Mouse (Mus musculus) frontal cortex, postnatal 36 days (tissue): ENCODE data around the gene Olfr984.

Source experiments
- DNase-seq, 2 experiments: peaks; one replicate each; pipeline ENCODE4 v3.0.0; 2022; ENCODE audit warnings: low spot score in 2 of 2

Olfr984 gene

GRCm38 (mm10) chr9:40114106-40114505 is at the start of gene Olfr984:
Gene Olfr984 (minus strand): TSS chr9:40114206.
- no peak for DNase-seq

DNA sequence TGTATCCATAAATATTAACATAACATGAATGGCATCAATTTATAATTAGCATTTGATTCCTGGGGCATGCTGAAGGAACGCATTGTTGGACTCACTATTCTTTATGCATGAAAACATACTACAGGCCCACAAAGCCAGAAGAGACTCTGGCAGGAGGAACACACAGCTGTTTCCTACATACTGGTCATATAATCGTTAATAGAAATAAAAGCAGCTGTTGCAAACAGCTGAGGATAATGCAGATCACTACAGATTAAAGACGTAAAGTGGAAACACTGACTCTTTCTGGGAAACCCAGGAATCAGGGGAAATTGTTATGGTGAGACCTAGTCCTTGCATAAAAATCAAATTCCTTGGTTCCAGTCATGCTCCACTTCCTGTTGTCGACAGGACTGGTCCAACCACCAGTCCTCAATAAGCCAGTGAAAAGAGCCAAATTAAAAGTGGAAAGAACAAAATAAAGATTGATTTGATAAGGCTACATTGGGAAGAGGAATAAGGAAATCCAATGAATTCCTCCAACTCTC is 41.2 kb upstream of the Olfr984 start:
- DNase-seq: no peak

DNA sequence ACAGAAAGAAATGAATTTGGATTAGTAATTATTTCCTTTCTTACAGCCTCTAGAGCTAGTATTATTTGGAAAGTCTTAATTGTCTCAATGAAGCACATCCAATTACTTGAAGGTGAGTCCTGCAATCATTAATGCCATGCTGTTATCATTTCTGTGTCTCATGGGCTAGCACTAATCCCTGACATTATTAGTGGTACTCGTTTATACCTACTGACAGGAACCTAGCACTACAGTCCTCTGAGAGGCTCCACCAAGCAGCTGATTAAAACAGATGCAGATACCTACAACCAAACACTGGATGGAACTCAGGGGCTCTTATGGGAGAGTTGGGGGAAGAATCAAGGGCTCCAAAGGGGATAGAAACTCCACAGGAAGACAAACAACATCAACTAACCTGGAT is 27.5 kb upstream of the Olfr984 start:
- DNase-seq: no peak

GRCm38 (mm10) chr9:40139484-40139883 is 25.5 kb upstream of the Olfr984 start:
- no peak for DNase-seq

- no peak for DNase-seq
These were observed 23.1 kb upstream of the Olfr984 start for GRCm38 (mm10) chr9:40136987-40137688.

- no peak for DNase-seq
These were observed 16.6 kb upstream of the Olfr984 start for GRCm38 (mm10) chr9:40130556-40130955.

DNA sequence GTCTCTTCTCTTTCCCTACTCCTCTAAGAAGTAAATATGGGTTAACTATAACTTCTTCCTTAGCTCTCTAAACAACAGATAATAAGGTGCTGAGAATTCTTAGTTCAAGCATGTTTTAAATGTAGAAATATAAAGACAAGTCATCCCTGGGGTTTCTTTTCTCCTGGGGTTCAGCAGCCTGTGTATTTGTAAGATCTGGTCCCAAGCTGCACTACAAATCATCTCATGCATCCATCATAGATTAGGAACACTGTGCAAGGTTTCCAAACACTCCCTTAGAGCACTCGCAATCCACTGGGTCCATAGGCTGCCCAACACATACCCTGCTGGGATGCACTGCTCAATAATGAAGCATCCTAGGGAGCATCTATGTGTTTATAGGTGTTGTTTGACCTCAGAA is 16.1 kb upstream of the Olfr984 start, which contains the start of gene Olfr985:
TSS of gene Olfr985 (minus strand) at position 101 of the 400 bp plus-strand sequence.
- no peak for DNase-seq

DNA sequence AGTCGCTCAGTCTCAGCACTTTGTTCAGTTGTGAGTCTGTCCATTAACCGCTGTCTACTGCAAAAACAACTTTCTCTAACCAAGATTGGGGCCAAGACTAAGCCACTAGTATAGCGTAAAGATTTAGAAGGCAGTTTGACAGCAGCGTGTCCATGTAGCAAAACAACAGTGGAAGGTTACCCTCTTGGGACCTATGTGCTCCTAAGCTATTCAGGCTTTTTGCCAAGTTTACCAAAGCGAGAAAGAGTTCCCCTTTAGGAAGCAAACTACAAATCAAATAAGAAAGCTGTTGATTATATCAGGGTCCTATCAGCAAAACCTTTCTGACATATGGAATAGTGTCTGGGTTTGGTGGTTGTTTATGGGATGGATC is 3.3 kb upstream of the Olfr984 start:
- DNase-seq: no peak

GRCm38 (mm10) chr9:40116645-40117286 is 2.8 kb upstream of the Olfr984 start:
- peak; percentile 18 to 47 for DNase-seq

DNA sequence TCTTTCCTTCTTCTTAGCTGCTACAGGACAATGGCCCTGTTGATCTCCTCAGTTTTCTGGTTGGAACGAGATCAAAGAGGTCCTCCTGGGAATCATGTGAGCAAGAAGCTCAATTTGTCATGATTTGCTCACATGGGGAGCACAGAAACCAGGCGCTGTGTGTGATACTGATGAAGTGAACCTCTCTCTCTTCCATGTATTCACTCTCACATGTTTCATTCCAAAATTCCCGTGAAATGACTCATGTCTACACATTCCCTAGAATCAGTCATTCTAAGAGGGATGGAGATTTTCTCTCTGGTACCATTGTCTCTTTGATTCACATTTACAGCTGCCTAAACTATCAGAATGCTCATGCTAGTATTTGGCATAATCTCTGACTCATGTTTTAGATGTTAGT is 19.2 kb downstream of the Olfr984 start:
- no peak for DNase-seq

DNA sequence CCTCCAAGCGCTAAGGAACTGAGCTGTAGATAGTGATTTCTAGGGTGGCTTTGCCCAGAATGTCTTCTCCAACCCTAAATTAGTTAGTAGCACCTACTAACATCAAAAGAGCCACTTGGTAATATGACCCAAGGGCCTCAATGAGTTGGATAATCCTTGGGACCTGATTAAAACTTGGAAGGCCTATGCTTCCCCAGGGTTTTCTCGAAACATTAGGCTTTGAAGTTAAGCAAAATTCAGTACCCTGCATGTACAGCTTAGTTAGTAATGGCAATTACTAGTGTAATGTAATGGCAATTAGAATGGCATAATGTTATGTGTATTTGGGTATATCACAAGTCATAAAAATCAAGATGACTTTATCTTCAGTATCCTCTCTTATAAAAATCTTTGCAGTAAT is 20.5 kb downstream of the Olfr984 start, which contains the start of gene Olfr983:
TSS of gene Olfr983 (minus strand) at position 101 of the 400 bp plus-strand sequence.
- DNase-seq: no peak

GRCm38 (mm10) chr9:40073529-40073928 is 40.5 kb downstream of the Olfr984 start, which contains the start of gene Olfr982:
Gene Olfr982 (plus strand): TSS chr9:40073829.
- no peak for DNase-seq

- no peak for DNase-seq
These were observed 63.9 kb downstream of the Olfr984 start for GRCm38 (mm10) chr9:40050138-40050537.
